Mouse (Mus musculus): Measurements from ENCODE around the gene Klrb1b.

Gene Klrb1b

DNA sequence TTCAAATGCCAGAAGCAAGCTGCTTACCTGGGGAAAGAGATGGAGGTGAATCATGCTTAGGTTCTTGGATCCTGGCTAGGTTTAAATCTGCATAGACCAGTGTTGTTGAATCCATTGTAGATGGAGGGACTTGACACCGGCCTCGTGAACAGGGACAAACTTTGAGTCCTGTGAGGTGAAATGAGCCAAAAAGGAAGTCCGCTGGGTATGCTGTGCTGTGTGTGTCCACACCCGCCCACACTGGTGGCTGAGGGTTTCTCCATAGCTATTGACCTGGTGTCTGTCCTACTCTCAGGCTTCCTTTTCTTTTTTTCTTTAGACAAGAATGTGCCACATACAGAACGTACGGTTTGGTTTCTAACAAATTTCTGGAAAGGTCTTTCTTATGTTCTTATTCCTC is at the start of gene Klrb1b, which contains the start of gene Gm44511:
Klrb1b (minus strand) TSS at position 200 of the 400 bp plus-strand sequence.
Gm44511 (minus strand) TSS at position 184 of the 400 bp plus-strand sequence.
- ChIA-PET CTCF (interaction anchor here in 1 of 4 experiments (0.6 kb wide), 1 partner anchor 20 kb away, joined by 3 read pairs; no protein-coding TSS in a partner anchor), POLR2A (interaction anchor here in 1 of 4 experiments (1.6 kb wide), 1 partner anchor 17 kb away, joined by 3 read pairs; no protein-coding TSS in a partner anchor)

DNA sequence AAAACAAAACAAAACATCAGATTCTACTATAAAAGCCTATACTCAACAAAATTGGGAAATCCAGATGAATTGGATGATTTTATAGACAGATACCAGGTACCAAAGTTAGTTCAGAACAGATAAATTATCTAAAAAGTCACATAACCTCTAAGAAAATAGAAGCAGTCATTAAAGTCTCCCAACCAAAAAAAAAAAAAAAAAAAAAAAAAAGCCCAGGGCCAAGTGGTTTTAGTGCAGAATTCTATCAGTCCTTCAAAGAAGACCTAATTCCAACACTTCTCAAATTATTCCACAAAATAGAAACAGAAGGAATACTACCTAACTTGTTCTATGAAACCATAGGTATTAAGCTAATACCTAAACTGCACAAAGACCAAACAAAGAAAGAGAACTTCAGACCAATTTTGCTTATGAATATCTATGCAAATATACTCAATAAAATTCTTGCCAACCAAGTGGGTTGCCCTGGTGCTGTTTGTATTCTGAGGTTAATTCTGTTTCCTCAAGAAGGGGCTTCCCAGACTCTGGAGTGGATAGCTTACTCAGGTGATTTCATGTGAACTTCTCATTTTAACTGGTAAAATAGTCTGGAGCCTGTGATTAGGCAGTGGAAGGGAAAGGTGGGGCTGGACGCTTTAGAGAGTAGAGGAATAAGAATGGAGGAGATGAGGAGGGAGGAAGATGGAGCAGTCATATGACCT is 45.9 kb upstream of the Klrb1b start:
- ChIA-PET CTCF (no interaction called here), POLR2A (interaction anchor here in 1 of 4 experiments (0.7 kb wide), 1 partner anchor 821 kb away, joined by 3 read pairs; no protein-coding TSS in a partner anchor)

DNA sequence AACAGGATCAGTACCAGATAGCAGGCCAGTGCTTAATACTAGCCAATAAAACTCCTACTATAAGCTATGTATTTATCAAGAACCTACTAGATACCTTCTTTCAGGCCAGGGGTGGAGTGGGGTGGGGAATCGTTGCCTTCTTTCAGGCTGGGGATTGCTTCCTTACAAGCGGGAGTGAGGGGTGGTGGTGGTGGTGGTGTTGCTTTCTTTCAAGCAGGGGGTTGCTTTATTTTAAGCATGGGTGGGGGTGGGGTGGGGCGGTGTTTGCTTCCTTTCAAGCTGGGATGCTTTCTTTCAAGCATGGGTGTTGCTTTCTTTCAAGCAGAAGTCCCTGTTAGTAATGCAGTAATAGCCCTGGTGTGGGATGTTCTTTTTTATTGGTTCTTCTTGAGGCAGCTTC is 42.7 kb upstream of the Klrb1b start:
- POLR2A ChIA-PET: interaction anchor here in 2 of 4 experiments (0.6 kb wide), 2 partner anchors 29 to 553 kb away, joined by 4 read pairs; no protein-coding TSS in a partner anchor
- CTCF ChIA-PET: interaction anchor here in 1 of 4 experiments (0.6 kb wide), 1 partner anchor 402 kb away, joined by 4 read pairs; no protein-coding TSS in a partner anchor

GRCm38 (mm10) chr6:128857976-128858375 is 31.8 kb upstream of the Klrb1b start:
- ChIA-PET POLR2A (no interaction called here), CTCF (no interaction called here)

- ChIA-PET CTCF (interaction anchor here in 1 of 4 experiments (0.6 to 1.6 kb wide), 2 partner anchors 11 to 18 kb away, joined by 3 to 5 read pairs; no protein-coding TSS in a partner anchor), POLR2A (interaction anchor here in 1 of 4 experiments (1.4 kb wide), 1 partner anchor 11 kb away, joined by 4 read pairs; no protein-coding TSS in a partner anchor)
Measured at GRCm38 (mm10) chr6:128856250-128856649, 30.1 kb upstream of the Klrb1b start.

DNA sequence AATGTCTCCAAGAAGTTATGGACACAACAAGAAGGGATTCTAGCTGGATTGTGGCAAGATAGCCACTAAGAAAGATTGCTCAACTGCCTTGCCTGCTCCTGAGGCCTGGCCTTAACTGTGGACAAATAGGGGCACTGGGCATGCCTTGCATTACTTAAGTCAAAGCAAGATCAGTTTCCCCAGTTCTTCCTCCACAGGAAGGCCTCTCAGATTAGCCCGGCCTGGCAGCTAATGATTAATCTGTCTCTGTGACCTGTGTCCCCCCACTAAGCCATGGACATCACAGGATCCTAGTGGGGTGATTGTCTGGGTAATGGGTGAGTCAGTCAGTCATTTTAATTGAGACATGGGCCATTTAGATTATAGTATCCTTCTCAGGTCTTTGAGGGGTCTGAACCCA is 29.3 kb upstream of the Klrb1b start:
- POLR2A ChIA-PET: interaction anchor here in 1 of 4 experiments (0.6 to 1.0 kb wide), 2 partner anchors 261 to 618 kb away, joined by 3 read pairs; no protein-coding TSS in a partner anchor
- CTCF ChIA-PET: interaction anchor here in 3 of 4 experiments (0.6 to 1.6 kb wide), 4 partner anchors 10 to 384 kb away, joined by 3 to 5 read pairs (median 3); no protein-coding TSS in a partner anchor

- ChIA-PET CTCF (interaction anchor here in 3 of 4 experiments (0.5 to 1.3 kb wide), 6 partner anchors 9 to 400 kb away, joined by 3 to 4 read pairs (median 3); no protein-coding TSS in a partner anchor), POLR2A (interaction anchor here in 1 of 4 experiments (0.6 to 1.0 kb wide), 2 partner anchors 262 to 619 kb away, joined by 3 read pairs; no protein-coding TSS in a partner anchor)
Measured at GRCm38 (mm10) chr6:128854895-128855294, 28.8 kb upstream of the Klrb1b start.

- POLR2A ChIA-PET: interaction anchor here in 2 of 4 experiments (1.0 to 1.1 kb wide), 2 partner anchors 9 to 263 kb away, joined by 3 read pairs; no protein-coding TSS in a partner anchor
- CTCF ChIA-PET: interaction anchor here in 2 of 4 experiments (0.5 to 1.3 kb wide), 5 partner anchors 9 to 400 kb away, joined by 3 to 5 read pairs (median 4); no protein-coding TSS in a partner anchor
Measured at GRCm38 (mm10) chr6:128854024-128854820, 28.1 kb upstream of the Klrb1b start.

DNA sequence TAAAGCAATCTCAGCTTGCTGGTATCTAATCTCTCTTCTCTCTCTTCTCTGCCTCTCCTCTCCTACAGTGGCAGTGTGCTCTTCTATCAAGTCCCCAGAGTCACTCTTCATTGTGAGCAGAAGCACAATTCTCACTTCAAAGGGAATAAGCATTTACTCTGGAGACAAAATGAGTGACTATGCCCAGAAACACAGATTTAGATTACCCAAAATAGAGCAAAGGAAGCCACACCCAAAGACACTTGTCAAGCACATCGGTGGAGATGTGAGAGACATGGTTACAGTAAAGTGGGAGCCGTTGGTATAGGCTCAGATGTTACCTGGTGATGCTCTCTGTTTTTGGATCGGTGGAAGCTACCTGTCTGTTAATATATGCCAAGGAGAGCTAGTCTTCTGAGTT is 26.6 kb upstream of the Klrb1b start:
- POLR2A ChIA-PET: no interaction called here
- CTCF ChIA-PET: interaction anchor here in 1 of 4 experiments (1.3 kb wide), 1 partner anchor 385 kb away, joined by 5 read pairs; no protein-coding TSS in a partner anchor

DNA sequence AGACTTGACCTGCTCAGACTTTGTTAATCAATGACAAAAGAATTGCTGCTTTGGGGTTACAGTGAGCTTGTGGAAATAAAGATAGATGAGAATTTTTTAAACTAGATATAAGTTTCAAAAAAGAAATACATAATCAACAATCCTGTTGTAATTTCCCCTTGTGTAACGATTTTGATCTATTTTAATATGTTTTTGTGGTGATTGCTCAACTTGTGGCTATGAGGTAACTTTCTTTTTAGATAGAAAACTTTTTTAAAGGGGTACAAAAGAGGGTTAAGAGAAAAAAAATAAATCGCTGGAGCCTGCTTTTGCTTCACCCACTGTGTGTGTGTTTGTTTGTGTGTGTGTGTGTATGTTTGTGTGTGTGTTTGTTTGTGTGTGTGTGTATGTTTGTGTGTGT is 25.0 kb upstream of the Klrb1b start:
- ChIA-PET POLR2A (interaction anchor here in 1 of 4 experiments (1.0 to 1.1 kb wide), 2 partner anchors 9 to 35 kb away, joined by 3 read pairs; no protein-coding TSS in a partner anchor), CTCF (interaction anchor here in 3 of 4 experiments (0.6 to 1.7 kb wide), 3 partner anchors 42 to 1267 kb away, joined by 3 to 7 read pairs (median 5); no protein-coding TSS in a partner anchor)

DNA sequence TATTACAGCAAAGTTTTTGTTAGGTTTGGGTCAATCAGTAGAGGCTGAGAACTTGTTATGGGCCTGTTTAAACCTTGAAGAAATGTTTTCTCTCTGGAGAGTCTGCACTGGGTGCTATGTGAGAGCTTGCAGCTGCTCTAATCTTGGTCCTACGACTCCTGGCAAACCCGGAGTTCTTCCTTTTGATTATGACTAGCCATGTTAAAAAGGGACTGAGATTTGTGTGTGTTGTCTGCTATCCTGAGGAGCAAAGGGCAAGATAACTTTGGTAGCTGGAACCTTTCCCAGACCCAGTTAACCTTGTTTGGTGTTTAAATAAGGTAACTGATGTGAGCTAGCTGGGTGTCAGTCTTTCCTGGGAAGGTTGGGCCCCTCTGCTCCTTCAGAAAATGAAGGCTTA is 24.5 kb upstream of the Klrb1b start:
- CTCF ChIA-PET: interaction anchor here in 2 of 4 experiments (0.9 to 1.8 kb wide), 6 partner anchors 42 to 513 kb away, joined by 3 to 10 read pairs (median 4); no protein-coding TSS in a partner anchor

GRCm38 (mm10) chr6:128849902-128850301 is 23.8 kb upstream of the Klrb1b start:
- POLR2A ChIA-PET: interaction anchor here in 1 of 4 experiments (0.5 kb wide), 1 partner anchor 381 kb away, joined by 3 read pairs; no protein-coding TSS in a partner anchor
- CTCF ChIA-PET: interaction anchor here in 3 of 4 experiments (0.5 to 1.8 kb wide), 8 partner anchors 20 to 514 kb away, joined by 3 to 10 read pairs (median 3); no protein-coding TSS in a partner anchor

More for the DNA sequence above, 24.5 kb upstream of the Klrb1b start:
- POLR2A ChIA-PET: interaction anchor here in 1 of 4 experiments (1.1 kb wide), 1 partner anchor 35 kb away, joined by 3 read pairs; no protein-coding TSS in a partner anchor

GRCm38 (mm10) chr6:128847401-128847800 is 21.3 kb upstream of the Klrb1b start:
- POLR2A ChIA-PET: no interaction called here
- CTCF ChIA-PET: interaction anchor here in 1 of 4 experiments (0.6 kb wide), 1 partner anchor 483 kb away, joined by 7 read pairs; no protein-coding TSS in a partner anchor

GRCm38 (mm10) chr6:128845998-128846542 is 19.9 kb upstream of the Klrb1b start:
- POLR2A ChIA-PET: interaction anchor here in 2 of 4 experiments (0.7 to 0.9 kb wide), 4 partner anchors 11 to 1734 kb away, joined by 3 to 5 read pairs (median 4); no protein-coding TSS in a partner anchor
- CTCF ChIA-PET: interaction anchor here (0.5 to 2.7 kb wide), 31 partner anchors 8 to 436 kb away, joined by 3 to 21 read pairs (median 5); partner anchors contain the start of gene Klrb1 (in 1 of the 4)

DNA sequence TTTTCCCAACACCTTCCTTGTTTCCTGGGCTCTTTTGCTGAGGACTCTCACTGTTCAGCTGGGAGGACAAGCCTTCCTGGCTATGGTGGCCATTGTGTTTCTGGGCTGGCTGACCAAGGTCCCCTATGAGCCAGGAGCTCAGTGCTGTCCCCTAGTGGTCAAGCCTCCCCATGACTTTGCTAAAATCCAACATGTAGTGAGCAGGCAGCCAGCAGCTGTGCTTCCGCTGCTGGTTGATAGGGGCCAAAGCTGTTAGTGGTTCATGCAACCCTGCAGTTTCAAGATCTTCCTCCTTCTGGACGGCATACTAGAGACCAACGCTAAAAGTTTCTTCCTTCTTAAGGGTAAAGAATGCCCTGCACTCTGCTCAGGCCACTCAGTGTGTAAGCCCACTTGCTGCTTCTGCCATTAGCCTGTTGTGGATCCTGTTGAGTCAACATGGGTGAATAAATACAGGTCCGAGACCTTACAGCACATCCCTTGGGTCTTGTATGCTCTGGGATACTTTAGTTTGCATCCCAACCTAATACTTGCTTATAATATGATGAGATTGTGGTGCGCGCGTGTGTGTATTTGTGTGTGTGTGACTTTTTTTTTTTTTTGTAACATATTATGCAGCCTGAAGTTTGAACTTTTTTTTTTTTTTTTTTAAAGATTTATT is 19.3 kb upstream of the Klrb1b start:
- ChIA-PET POLR2A (interaction anchor here in 2 of 4 experiments (0.7 to 1.4 kb wide), 11 partner anchors 8 to 1734 kb away, joined by 3 to 5 read pairs (median 3); no protein-coding TSS in a partner anchor), CTCF (interaction anchor here (0.5 to 2.7 kb wide), 39 partner anchors 9 to 511 kb away, joined by 3 to 21 read pairs (median 5); partner anchors contain the start of gene Klrb1 (in 1 of the 4))

- ChIA-PET POLR2A (interaction anchor here in 2 of 4 experiments (0.8 to 1.4 kb wide), 7 partner anchors 9 to 393 kb away, joined by 3 to 4 read pairs (median 3); no protein-coding TSS in a partner anchor), CTCF (interaction anchor here (0.7 to 2.7 kb wide), 28 partner anchors 10 to 411 kb away, joined by 3 to 21 read pairs (median 5); no protein-coding TSS in a partner anchor)
Measured at GRCm38 (mm10) chr6:128844586-128845080, 18.5 kb upstream of the Klrb1b start.
